Mouse (Mus musculus) layer of hippocampus, adult 2 months (tissue): ENCODE data around the gene Arl4c. TPM values are rescaled to one million over a fixed set of nuclear protein-coding genes. Genes with fewer than 3 reads are reported as not detected.
A peak's percentile ranks its signal among the peaks of the same experiment; 100 is the strongest.

Experiments
- DNase-seq, 2 experiments: peaks; one replicate each; pipeline ENCODE4 v3.0.0; 2022; ENCODE audit warnings: low spot score in 2 of 2
- H3K27ac ChIP-seq: fragments of 200-600 bp; 2 replicates; pipeline ENCODE4 v1.8.1; 2022
- H3K4me3 ChIP-seq: fragments of 200-600 bp; 2 replicates; pipeline ENCODE4 v1.8.1; 2022; ENCODE audit warnings: mild to moderate bottlenecking
- CTCF ChIP-seq: fragments of 200-600 bp; conservative IDR thresholded peaks from 2 replicates; pipeline ENCODE4 v1.8.1; 2022; ENCODE audit warnings: antibody characterized with exemption, mild to moderate bottlenecking, moderate library complexity
- total RNA-seq, 2 experiments: library from RNA; stranded (reverse); gene quantifications; 2 replicates each; pipeline ENCODE4 v1.2.3; 2021

The Arl4c gene
- total RNA-seq, 2 experiments from 2014 or later: 27.6 to 27.7 TPM

GRCm38 (mm10) chr1:88720626-88721229 lies 18.7 kb upstream of the Arl4c start:
- Histone ChIP-seq H3K27ac (no peak overlapping the region), H3K4me3 (no peak overlapping the region)
- no peak for DNase-seq
- peak; percentile 57 for TF ChIP-seq CTCF

GRCm38 (mm10) chr1:88718563-88718962 lies 16.5 kb upstream of the Arl4c start:
- Histone ChIP-seq H3K4me3 (no peak overlapping the region), H3K27ac (no peak overlapping the region)
- no peak for DNase-seq
- TF ChIP-seq CTCF: no peak

- H3K27ac ChIP-seq: no peak overlapping the region
Measured at GRCm38 (mm10) chr1:88717736-88718135, 15.7 kb upstream of the Arl4c start.

GRCm38 (mm10) chr1:88712011-88712410 lies 10.0 kb upstream of the Arl4c start:
- Histone ChIP-seq H3K27ac (no peak overlapping the region), H3K4me3 (no peak overlapping the region)
- DNase-seq: no peak
- no peak for TF ChIP-seq CTCF

More at GRCm38 (mm10) chr1:88717736-88718135, 15.7 kb upstream of the Arl4c start:
- DNase-seq: no peak
- no peak overlapping the region for H3K4me3 ChIP-seq
- TF ChIP-seq CTCF: no peak

- Histone ChIP-seq H3K27ac (no peak overlapping the region), H3K4me3 (no peak overlapping the region)
- DNase-seq: no peak
- TF ChIP-seq CTCF: no peak
Measured at GRCm38 (mm10) chr1:88708646-88709305, 6.8 kb upstream of the Arl4c start.

GRCm38 (mm10) chr1:88708191-88708590 lies 6.2 kb upstream of the Arl4c start:
- no peak for TF ChIP-seq CTCF
- Histone ChIP-seq H3K27ac (no peak overlapping the region), H3K4me3 (no peak overlapping the region)
- no peak for DNase-seq

- no peak overlapping the region for H3K27ac ChIP-seq
- DNase-seq: no peak
- H3K4me3 ChIP-seq: no peak overlapping the region
- no peak for TF ChIP-seq CTCF
Measured at GRCm38 (mm10) chr1:88707536-88707935, 5.5 kb upstream of the Arl4c start.

- peak; percentile 93 to 95 for DNase-seq
- Histone ChIP-seq H3K27ac (peak overlapping the region; percentile 2; the same call in 1 of the 2 replicates), H3K4me3 (no peak overlapping the region)
- TF ChIP-seq CTCF: peak; percentile 98
Measured at GRCm38 (mm10) chr1:88705799-88706198, 3.8 kb upstream of the Arl4c start.

GRCm38 (mm10) chr1:88705050-88705449 lies 3.0 kb upstream of the Arl4c start:
- no peak overlapping the region for H3K4me3 ChIP-seq
- peak; percentile 67 for TF ChIP-seq CTCF
- no peak for DNase-seq
- no peak overlapping the region for H3K27ac ChIP-seq

- no peak for DNase-seq
- Histone ChIP-seq H3K4me3 (peak overlapping the region; percentile 79), H3K27ac (peak overlapping the region; percentile 90)
- TF ChIP-seq CTCF: no peak
Measured at GRCm38 (mm10) chr1:88700961-88701861, 810 bp downstream of the Arl4c start.

GRCm38 (mm10) chr1:88699856-88700791 lies 1.9 kb downstream of the Arl4c start:
- H3K27ac ChIP-seq: peak overlapping the region; percentile 90
- no peak for TF ChIP-seq CTCF
- DNase-seq: peak in 1 of 2 experiments; percentile 16
- H3K4me3 ChIP-seq: peak overlapping the region; percentile 79

GRCm38 (mm10) chr1:88699401-88699800 lies 2.6 kb downstream of the Arl4c start:
- DNase-seq: peak in 1 of 2 experiments; percentile 21
- TF ChIP-seq CTCF: no peak

More at GRCm38 (mm10) chr1:88699401-88699800, 2.6 kb downstream of the Arl4c start:
- Histone ChIP-seq H3K27ac (peak overlapping the region; percentile 90), H3K4me3 (peak overlapping the region; percentile 79)
